Mouse (Mus musculus): ENCODE results near the gene Pou3f1. TPM values are rescaled to one million over a fixed set of nuclear protein-coding genes. Genes with fewer than 3 reads are reported as not detected.
A peak's percentile ranks its signal among the peaks of the same experiment; 100 is the strongest.

Gene Pou3f1
- polyA plus RNA-seq, 1 experiment: 0.52 TPM

GRCm38 (mm10) chr4:124633281-124633680, 23.3 kb upstream of the Pou3f1 start:
- Histone ChIP-seq H3K27ac (replicated peaks; ENCODE audit: low read depth, low read length) (no peak overlapping the region), H3K4me3 (ENCODE audit: insufficient read depth, low read depth, low read length) (no peak overlapping the region), H3K4me1 (ENCODE audit: control insufficient read depth, insufficient read depth, insufficient read length, low read length) (no peaks in the 10 kb centered on the region)

- no peak overlapping the region for H3K27ac ChIP-seq (replicated peaks; ENCODE audit: low read depth, low read length)
- H3K4me3 ChIP-seq (ENCODE audit: insufficient read depth, low read depth, low read length): no peak overlapping the region
- no peaks in the 10 kb centered on the region for H3K4me1 ChIP-seq (ENCODE audit: control insufficient read depth, insufficient read depth, insufficient read length, low read length)
Measured at GRCm38 (mm10) chr4:124639715-124640114, 16.9 kb upstream of the Pou3f1 start.

GRCm38 (mm10) chr4:124643859-124644258, 12.7 kb upstream of the Pou3f1 start:
- Histone ChIP-seq H3K4me3 (ENCODE audit: insufficient read depth, low read depth, low read length) (no peak overlapping the region), H3K4me1 (ENCODE audit: control insufficient read depth, insufficient read depth, insufficient read length, low read length) (peaks cover 6% of the 10 kb centered on the region), H3K27ac (replicated peaks; ENCODE audit: low read depth, low read length) (no peak overlapping the region)

- H3K27ac ChIP-seq (replicated peaks; ENCODE audit: low read depth, low read length): no peak overlapping the region
- H3K4me1 ChIP-seq (ENCODE audit: control insufficient read depth, insufficient read depth, insufficient read length, low read length): peaks cover 6% of the 10 kb centered on the region
- H3K4me3 ChIP-seq (ENCODE audit: insufficient read depth, low read depth, low read length): no peak overlapping the region
Measured at GRCm38 (mm10) chr4:124644974-124645433, 11.6 kb upstream of the Pou3f1 start.

GRCm38 (mm10) chr4:124646591-124646990, 10.0 kb upstream of the Pou3f1 start:
- H3K4me3 ChIP-seq (ENCODE audit: insufficient read depth, low read depth, low read length): peak overlapping the region; percentile 44
- H3K27ac ChIP-seq (replicated peaks; ENCODE audit: low read depth, low read length): no peak overlapping the region
- H3K4me1 ChIP-seq (ENCODE audit: control insufficient read depth, insufficient read depth, insufficient read length, low read length): peaks cover 6% of the 10 kb centered on the region

GRCm38 (mm10) chr4:124647909-124648308, 8.7 kb upstream of the Pou3f1 start:
- H3K27ac ChIP-seq (replicated peaks; ENCODE audit: low read depth, low read length): no peak overlapping the region
- no peak overlapping the region for H3K4me3 ChIP-seq (ENCODE audit: insufficient read depth, low read depth, low read length)
- peaks cover 6% of the 10 kb centered on the region for H3K4me1 ChIP-seq (ENCODE audit: control insufficient read depth, insufficient read depth, insufficient read length, low read length)

GRCm38 (mm10) chr4:124652886-124653285, 3.7 kb upstream of the Pou3f1 start:
- Histone ChIP-seq H3K27ac (replicated peaks; ENCODE audit: low read depth, low read length) (no peak overlapping the region), H3K4me1 (ENCODE audit: control insufficient read depth, insufficient read depth, insufficient read length, low read length) (peaks cover 2% of the 10 kb centered on the region; the same call in 1 of the 2 replicates), H3K4me3 (ENCODE audit: insufficient read depth, low read depth, low read length) (no peak overlapping the region)

- Histone ChIP-seq H3K4me3 (ENCODE audit: insufficient read depth, low read depth, low read length) (peak overlapping the region; percentile 66), H3K27ac (replicated peaks; ENCODE audit: low read depth, low read length) (no peak overlapping the region), H3K4me1 (ENCODE audit: control insufficient read depth, insufficient read depth, insufficient read length, low read length) (peaks cover 2% of the 10 kb centered on the region; the same call in 1 of the 2 replicates)
Measured at GRCm38 (mm10) chr4:124656854-124657650, 445 bp downstream of the Pou3f1 start.

- peaks cover 2% of the 10 kb centered on the region; the same call in 1 of the 2 replicates for H3K4me1 ChIP-seq (ENCODE audit: control insufficient read depth, insufficient read depth, insufficient read length, low read length)
- H3K4me3 ChIP-seq (ENCODE audit: insufficient read depth, low read depth, low read length): peak overlapping the region; percentile 53
- no peak overlapping the region for H3K27ac ChIP-seq (replicated peaks; ENCODE audit: low read depth, low read length)
Measured at GRCm38 (mm10) chr4:124657781-124658180, 1.2 kb downstream of the Pou3f1 start.

- H3K4me3 ChIP-seq (ENCODE audit: insufficient read depth, low read depth, low read length): peak overlapping the region; percentile 8
- H3K27ac ChIP-seq (replicated peaks; ENCODE audit: low read depth, low read length): no peak overlapping the region
- H3K4me1 ChIP-seq (ENCODE audit: control insufficient read depth, insufficient read depth, insufficient read length, low read length): peaks cover 2% of the 10 kb centered on the region; the same call in 1 of the 2 replicates
Measured at GRCm38 (mm10) chr4:124658412-124658851, 1.8 kb downstream of the Pou3f1 start.

GRCm38 (mm10) chr4:124659251-124660217, 2.9 kb downstream of the Pou3f1 start:
- Histone ChIP-seq H3K27ac (replicated peaks; ENCODE audit: low read depth, low read length) (no peak overlapping the region), H3K4me3 (ENCODE audit: insufficient read depth, low read depth, low read length) (peak overlapping the region; percentile 35; the same call in 1 of the 2 replicates), H3K4me1 (ENCODE audit: control insufficient read depth, insufficient read depth, insufficient read length, low read length) (peaks cover 2% of the 10 kb centered on the region; the same call in 1 of the 2 replicates)

GRCm38 (mm10) chr4:124660603-124661002, 4.0 kb downstream of the Pou3f1 start:
- Histone ChIP-seq H3K4me3 (ENCODE audit: insufficient read depth, low read depth, low read length) (no peak overlapping the region), H3K4me1 (ENCODE audit: control insufficient read depth, insufficient read depth, insufficient read length, low read length) (peaks cover 2% of the 10 kb centered on the region; the same call in 1 of the 2 replicates), H3K27ac (replicated peaks; ENCODE audit: low read depth, low read length) (no peak overlapping the region)

- no peak overlapping the region for H3K27ac ChIP-seq (replicated peaks; ENCODE audit: low read depth, low read length)
- no peak overlapping the region for H3K4me3 ChIP-seq (ENCODE audit: insufficient read depth, low read depth, low read length)
- no peaks in the 10 kb centered on the region; the same call in 1 of the 2 replicates for H3K4me1 ChIP-seq (ENCODE audit: control insufficient read depth, insufficient read depth, insufficient read length, low read length)
Measured at GRCm38 (mm10) chr4:124663034-124663433, 6.4 kb downstream of the Pou3f1 start.

GRCm38 (mm10) chr4:124664185-124664584, 7.6 kb downstream of the Pou3f1 start:
- no peak overlapping the region for H3K27ac ChIP-seq (replicated peaks; ENCODE audit: low read depth, low read length)
- H3K4me1 ChIP-seq (ENCODE audit: control insufficient read depth, insufficient read depth, insufficient read length, low read length): no peaks in the 10 kb centered on the region
- no peak overlapping the region for H3K4me3 ChIP-seq (ENCODE audit: insufficient read depth, low read depth, low read length)

GRCm38 (mm10) chr4:124664604-124665003, 8.0 kb downstream of the Pou3f1 start:
- no peaks in the 10 kb centered on the region for H3K4me1 ChIP-seq (ENCODE audit: control insufficient read depth, insufficient read depth, insufficient read length, low read length)
- H3K27ac ChIP-seq (replicated peaks; ENCODE audit: low read depth, low read length): no peak overlapping the region
- H3K4me3 ChIP-seq (ENCODE audit: insufficient read depth, low read depth, low read length): no peak overlapping the region

Measured in brown adipose tissue, adult 24 weeks (tissue).